Mouse (Mus musculus): ENCODE results near the gene Tmem132a. TPM values are rescaled to one million over a fixed set of nuclear protein-coding genes. Genes with fewer than 3 reads are reported as not detected.

Tmem132a gene
- polyA plus RNA-seq, 1 experiment from 2014 or later, result 75.9 TPM

GRCm38 (mm10) chr19:10822534-10822933, 47.2 kb downstream of the Tmem132a start:
- no peak for ATAC-seq (ENCODE audit: borderline replicate concordance, extremely low read depth, low FRiP score, low TSS enrichment)
- no peak overlapping the region for H3K4me2 ChIP-seq
- no peaks in the 10 kb centered on the region for H3K9me3 ChIP-seq
- H3K36me3 ChIP-seq, result no peaks in the 10 kb centered on the region
- H3K27me3 ChIP-seq, result no peaks in the 10 kb centered on the region
- no peak overlapping the region for H3K27ac ChIP-seq
- no peaks in the 10 kb centered on the region; the same call in 1 of the 2 replicates for H3K4me1 ChIP-seq
- H3K4me3 ChIP-seq, result no peak overlapping the region
- H3K9ac ChIP-seq, result no peak overlapping the region
- 88% methylated on average over 4 of the region's 4 CpGs for WGBS

- Histone ChIP-seq H3K27ac (no peak overlapping the region), H3K4me1 (no peaks in the 10 kb centered on the region; the same call in 1 of the 2 replicates), H3K36me3 (no peaks in the 10 kb centered on the region), H3K9ac (no peak overlapping the region), H3K9me3 (no peaks in the 10 kb centered on the region), H3K4me3 (no peak overlapping the region), H3K27me3 (no peaks in the 10 kb centered on the region), H3K4me2 (no peak overlapping the region)
- WGBS, result 65% methylated on average over 7 of the region's 7 CpGs
- ATAC-seq (ENCODE audit: borderline replicate concordance, extremely low read depth, low FRiP score, low TSS enrichment), result no peak
Measured at GRCm38 (mm10) chr19:10821319-10821718, 48.4 kb downstream of the Tmem132a start.

DNA sequence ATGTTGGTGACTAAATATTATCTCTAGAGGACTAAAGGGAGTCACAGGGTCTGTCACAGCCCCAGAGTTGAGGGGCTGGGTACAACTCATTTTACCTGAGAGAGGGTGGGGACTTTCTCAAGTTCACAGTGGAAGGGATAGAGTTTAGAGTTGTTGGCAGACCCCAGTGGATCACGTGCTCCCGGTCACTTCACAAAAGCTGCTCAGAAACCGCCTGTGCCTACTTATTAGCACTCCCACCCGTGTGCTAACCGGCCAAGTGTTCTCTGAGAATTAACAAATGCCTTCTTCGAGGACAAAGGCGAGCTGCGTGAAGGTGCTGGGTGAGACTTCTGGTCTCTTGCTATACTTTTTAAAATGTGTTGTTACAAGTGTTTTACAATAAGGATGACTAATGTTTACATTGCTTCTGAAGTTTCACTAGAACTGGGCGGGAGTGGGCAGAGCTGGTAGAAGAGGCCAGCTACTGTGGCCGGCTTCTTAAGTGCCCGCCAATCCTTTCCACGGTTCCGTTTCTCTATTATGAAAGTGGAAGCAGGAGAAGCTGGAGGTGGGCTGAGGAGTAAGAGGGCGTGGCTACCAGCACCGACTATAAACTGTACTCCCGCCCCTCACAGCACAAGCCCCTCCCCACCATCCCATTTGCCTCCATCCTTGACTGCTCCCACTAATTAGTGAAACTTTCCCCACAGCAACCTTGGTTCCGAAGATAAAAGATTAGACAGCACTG, 51.4 kb downstream of the Tmem132a start:
- WGBS, result 21% methylated on average over 17 of the region's 17 CpGs
- Histone ChIP-seq H3K27me3 (no peaks in the 10 kb centered on the region), H3K4me2 (peak overlapping the region; percentile 48), H3K4me3 (peak overlapping the region; percentile 6; the same call in 1 of the 2 replicates), H3K9ac (no peak overlapping the region), H3K9me3 (no peaks in the 10 kb centered on the region), H3K27ac (peak overlapping the region; percentile 84), H3K36me3 (no peaks in the 10 kb centered on the region), H3K4me1 (no peaks in the 10 kb centered on the region; the same call in 1 of the 2 replicates)
- ATAC-seq (ENCODE audit: borderline replicate concordance, extremely low read depth, low FRiP score, low TSS enrichment), result peak; percentile 78

- ATAC-seq (ENCODE audit: borderline replicate concordance, extremely low read depth, low FRiP score, low TSS enrichment), result no peak
- no peak overlapping the region for H3K9ac ChIP-seq
- no peaks in the 10 kb centered on the region; the same call in 1 of the 2 replicates for H3K4me1 ChIP-seq
- no peak overlapping the region for H3K4me2 ChIP-seq
- H3K4me3 ChIP-seq, result no peak overlapping the region
- H3K27me3 ChIP-seq, result no peaks in the 10 kb centered on the region
- no peaks in the 10 kb centered on the region for H3K9me3 ChIP-seq
- H3K27ac ChIP-seq, result no peak overlapping the region
- no peaks in the 10 kb centered on the region for H3K36me3 ChIP-seq
- WGBS, result 39% methylated on average over 2 of the region's 2 CpGs
Measured at GRCm38 (mm10) chr19:10816462-10816861, 53.3 kb downstream of the Tmem132a start.

DNA sequence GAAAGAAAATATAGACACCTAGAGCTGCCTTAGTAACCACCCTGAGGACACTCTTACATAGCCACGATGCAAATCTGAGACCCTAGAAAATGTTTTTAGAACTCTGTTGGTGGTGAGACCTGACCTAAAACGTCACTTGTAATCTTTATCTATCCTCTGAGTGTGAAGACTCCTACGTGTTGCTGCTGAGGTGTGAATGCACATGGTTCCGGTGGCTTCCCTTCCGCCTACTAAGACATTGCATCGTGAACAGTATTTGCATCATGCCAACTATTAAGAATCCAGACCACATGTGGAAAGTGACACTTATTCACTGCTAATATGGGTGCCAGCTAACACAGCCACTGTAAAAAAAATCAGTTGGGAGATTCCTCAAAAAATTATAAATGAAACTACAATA, 53.9 kb downstream of the Tmem132a start:
- 76% methylated on average over 6 of the region's 6 CpGs for WGBS
- Histone ChIP-seq H3K27me3 (no peaks in the 10 kb centered on the region), H3K4me2 (no peak overlapping the region), H3K4me1 (peaks cover under 1% of the 10 kb centered on the region; the same call in 1 of the 2 replicates), H3K27ac (no peak overlapping the region), H3K36me3 (no peaks in the 10 kb centered on the region), H3K9ac (no peak overlapping the region), H3K4me3 (no peak overlapping the region), H3K9me3 (no peaks in the 10 kb centered on the region)
- ATAC-seq (ENCODE audit: borderline replicate concordance, extremely low read depth, low FRiP score, low TSS enrichment), result no peak

DNA sequence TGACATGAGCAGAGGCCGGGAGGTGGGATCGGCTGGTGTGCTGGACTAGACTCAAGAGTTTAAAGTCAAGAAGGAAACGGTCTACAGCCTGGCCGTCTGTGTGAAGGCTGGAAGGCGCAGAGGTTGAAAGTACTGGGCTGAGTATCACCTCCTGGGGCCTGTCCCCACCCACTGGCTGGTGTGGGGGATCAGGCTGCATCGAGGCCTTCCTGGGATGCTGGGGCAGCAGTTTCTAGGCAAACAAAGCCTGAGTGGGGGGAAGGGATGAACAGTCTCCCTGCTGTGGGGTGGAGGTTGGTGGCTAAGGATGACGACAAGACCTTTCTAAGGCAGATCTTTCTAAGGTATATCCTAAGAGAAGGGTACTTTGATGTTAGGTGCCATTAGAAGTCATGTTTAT, 55.8 kb downstream of the Tmem132a start:
- Histone ChIP-seq H3K4me2 (no peak overlapping the region), H3K9me3 (no peaks in the 10 kb centered on the region), H3K4me1 (peaks cover 14% of the 10 kb centered on the region; the same call in 1 of the 2 replicates), H3K36me3 (no peaks in the 10 kb centered on the region), H3K27ac (no peak overlapping the region), H3K4me3 (no peak overlapping the region), H3K9ac (no peak overlapping the region), H3K27me3 (no peaks in the 10 kb centered on the region)
- no peak for ATAC-seq (ENCODE audit: borderline replicate concordance, extremely low read depth, low FRiP score, low TSS enrichment)
- 56% methylated on average over 7 of the region's 7 CpGs for WGBS

- no peak for ATAC-seq (ENCODE audit: borderline replicate concordance, extremely low read depth, low FRiP score, low TSS enrichment)
- no peak overlapping the region for H3K4me2 ChIP-seq
- no peaks in the 10 kb centered on the region for H3K36me3 ChIP-seq
- no peaks in the 10 kb centered on the region for H3K9me3 ChIP-seq
- no peak overlapping the region for H3K9ac ChIP-seq
- WGBS, result 92% methylated on average over 5 of the region's 5 CpGs
- H3K4me3 ChIP-seq, result no peak overlapping the region
- peaks cover 14% of the 10 kb centered on the region; the same call in 1 of the 2 replicates for H3K4me1 ChIP-seq
- H3K27me3 ChIP-seq, result no peaks in the 10 kb centered on the region
- H3K27ac ChIP-seq, result no peak overlapping the region
Measured at GRCm38 (mm10) chr19:10813039-10813438, 56.7 kb downstream of the Tmem132a start.

GRCm38 (mm10) chr19:10811471-10811870, 58.3 kb downstream of the Tmem132a start:
- no peak for ATAC-seq (ENCODE audit: borderline replicate concordance, extremely low read depth, low FRiP score, low TSS enrichment)

DNA sequence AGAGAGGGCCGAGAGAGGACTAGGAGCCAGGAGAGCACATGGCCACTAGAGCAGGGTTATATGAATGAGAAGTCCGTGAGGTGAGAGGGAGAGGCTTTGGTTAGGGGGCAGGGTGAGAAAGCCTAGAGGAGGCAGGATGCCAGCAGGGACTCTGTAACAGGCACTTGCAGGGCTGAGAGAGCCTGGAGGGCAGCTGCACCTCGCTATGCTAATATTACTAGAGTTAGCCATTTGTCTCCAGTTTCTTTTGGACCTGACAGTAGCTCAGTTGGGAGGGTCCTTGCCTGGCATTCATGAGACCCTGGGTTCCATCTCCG, 59.6 kb downstream of the Tmem132a start:
- Histone ChIP-seq H3K4me1 (peaks cover 14% of the 10 kb centered on the region; the same call in 1 of the 2 replicates), H3K9me3 (no peaks in the 10 kb centered on the region), H3K9ac (no peak overlapping the region), H3K4me3 (no peak overlapping the region), H3K4me2 (no peak overlapping the region), H3K36me3 (no peaks in the 10 kb centered on the region), H3K27ac (peak overlapping the region; percentile 86), H3K27me3 (no peaks in the 10 kb centered on the region)
- 47% methylated on average over 4 of the region's 4 CpGs for WGBS
- peak; percentile 76; the same call in 1 of the 2 replicates for ATAC-seq (ENCODE audit: borderline replicate concordance, extremely low read depth, low FRiP score, low TSS enrichment)

More at GRCm38 (mm10) chr19:10811471-10811870, 58.3 kb downstream of the Tmem132a start:
- Histone ChIP-seq H3K4me3 (no peak overlapping the region), H3K4me2 (no peak overlapping the region), H3K36me3 (no peaks in the 10 kb centered on the region), H3K9me3 (no peaks in the 10 kb centered on the region), H3K27me3 (no peaks in the 10 kb centered on the region), H3K4me1 (peaks cover 14% of the 10 kb centered on the region; the same call in 1 of the 2 replicates), H3K9ac (no peak overlapping the region), H3K27ac (no peak overlapping the region)
- 74% methylated on average over 6 of the region's 6 CpGs for WGBS

- peak; percentile 62; the same call in 1 of the 2 replicates for ATAC-seq (ENCODE audit: borderline replicate concordance, extremely low read depth, low FRiP score, low TSS enrichment)
- H3K9ac ChIP-seq, result no peak overlapping the region
- WGBS, result 55% methylated on average over 11 of the region's 11 CpGs
Measured at GRCm38 (mm10) chr19:10809428-10810175, 60.1 kb downstream of the Tmem132a start.

DNA sequence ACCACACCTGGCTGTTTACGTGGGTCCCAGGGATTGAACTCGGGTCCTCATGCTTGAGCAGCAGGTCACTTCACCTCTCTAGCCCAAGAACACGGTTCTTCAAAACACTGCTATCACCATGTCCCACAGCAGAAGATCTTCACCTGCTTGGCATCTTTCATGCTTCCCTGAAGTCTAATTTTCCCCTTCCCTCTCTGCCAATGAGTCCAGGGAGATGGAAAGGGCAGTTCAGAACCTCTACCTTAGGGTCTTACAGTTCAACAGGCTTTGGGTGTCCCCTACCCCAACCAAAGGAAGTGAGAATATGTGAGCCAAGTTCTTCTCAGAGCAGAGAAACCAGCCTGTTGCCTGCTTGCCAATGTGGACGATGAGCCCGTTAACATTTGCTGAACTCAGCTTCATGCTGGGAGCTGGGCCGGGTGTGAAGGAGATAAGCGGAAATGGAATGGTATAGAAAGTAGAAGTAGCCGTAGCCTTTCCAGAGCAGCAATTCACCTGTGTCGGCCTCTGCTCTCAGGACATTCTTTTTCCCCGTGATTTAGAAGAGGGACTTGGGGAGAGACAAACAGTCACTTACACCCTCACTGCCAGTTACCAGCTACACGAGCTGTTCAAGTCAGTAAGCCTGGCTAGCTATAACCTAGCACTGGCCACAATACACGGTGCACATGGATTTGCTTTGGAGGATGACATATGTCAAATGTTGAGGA, 61.1 kb downstream of the Tmem132a start:
- H3K4me3 ChIP-seq, result no peak overlapping the region
- no peaks in the 10 kb centered on the region for H3K27me3 ChIP-seq
- WGBS, result 75% methylated on average over 12 of the region's 12 CpGs
- no peak overlapping the region for H3K4me2 ChIP-seq
- H3K27ac ChIP-seq, result peak overlapping the region; percentile 45
- no peak overlapping the region for H3K9ac ChIP-seq
- no peaks in the 10 kb centered on the region for H3K36me3 ChIP-seq
- no peaks in the 10 kb centered on the region for H3K9me3 ChIP-seq
- peaks cover 14% of the 10 kb centered on the region; the same call in 1 of the 2 replicates for H3K4me1 ChIP-seq
- no peak for ATAC-seq (ENCODE audit: borderline replicate concordance, extremely low read depth, low FRiP score, low TSS enrichment)

More at GRCm38 (mm10) chr19:10809428-10810175, 60.1 kb downstream of the Tmem132a start:
- Histone ChIP-seq H3K9me3 (no peaks in the 10 kb centered on the region), H3K27ac (peak overlapping the region; percentile 86), H3K4me1 (peaks cover 14% of the 10 kb centered on the region; the same call in 1 of the 2 replicates), H3K36me3 (no peaks in the 10 kb centered on the region), H3K27me3 (no peaks in the 10 kb centered on the region), H3K4me3 (no peak overlapping the region), H3K4me2 (no peak overlapping the region)

Measured in lung, embryonic 15.5 days (tissue).